In genomic region chr2:75430161-75430940, GRCm38 (mm10) we compare ENCODE assay signal across 21 mouse cellular contexts.
"Had no signal": no experiment of that assay in that cellular context is flagged by ENCODE, and none has a peak within 500 bp of the region (broad histone marks: within the 10 kb centered on the region; RNA-seq: fewer than 3 reads in every experiment).

No protein-coding gene starts in this region.

- H3K27ac ChIP-seq: heart, embryonic 13.5 days; heart, embryonic 15.5 days; hindbrain, embryonic 13.5 days; hindbrain, embryonic 15.5 days; hindbrain, postnatal 0 days; kidney, embryonic 15.5 days; kidney, postnatal 0 days; layer of hippocampus, adult 2 months; left cerebral cortex, adult 2 months; limb, embryonic 13.5 days; limb, embryonic 15.5 days; liver, embryonic 12.5 days; liver, embryonic 14.5 days had no signal

- H3K36me3 ChIP-seq: heart, embryonic 13.5 days; heart, embryonic 15.5 days; hindbrain, embryonic 13.5 days; hindbrain, embryonic 15.5 days; kidney, embryonic 15.5 days; limb, embryonic 13.5 days; limb, embryonic 15.5 days; liver, embryonic 12.5 days had no signal

- DNase-seq: gastrocnemius, postnatal 14 days; gastrocnemius, postnatal 36 days; heart, postnatal 36 days; kidney, adult 11 months; kidney, adult 2 months; kidney, adult 9 months; kidney, postnatal 25 days; kidney, postnatal 4 days had no signal

- H3K27me3 ChIP-seq: heart, embryonic 13.5 days; heart, embryonic 15.5 days; hindbrain, embryonic 13.5 days; hindbrain, embryonic 15.5 days; liver, embryonic 12.5 days had no signal

- H3K9me3 ChIP-seq: heart, embryonic 13.5 days; heart, embryonic 15.5 days; hindbrain, embryonic 13.5 days; hindbrain, embryonic 15.5 days; kidney, embryonic 15.5 days; limb, embryonic 13.5 days; limb, embryonic 15.5 days; liver, embryonic 12.5 days had no signal

- H3K4me1 ChIP-seq: heart, embryonic 13.5 days; heart, embryonic 15.5 days; limb, embryonic 15.5 days; liver, embryonic 12.5 days had no signal

- H3K4me3 ChIP-seq: heart, embryonic 13.5 days; heart, embryonic 15.5 days; hindbrain, embryonic 13.5 days; hindbrain, embryonic 15.5 days; kidney, embryonic 15.5 days; layer of hippocampus, adult 2 months; left cerebral cortex, adult 2 months; limb, embryonic 13.5 days; limb, embryonic 15.5 days; liver, embryonic 12.5 days had no signal
